Mouse (Mus musculus) ES-E14 (cell line): ENCODE data around the gene Furin.

Experiments used
- CHD2 ChIP-seq: IDR thresholded peaks from 2 replicates; pipeline ENCODE4 v1.6.1; 2014; ENCODE audit warnings: mild to moderate bottlenecking, low read depth, low read length, inconsistent platforms
- HCFC1 ChIP-seq: IDR thresholded peaks from 2 replicates; pipeline ENCODE4 v1.6.1; 2012; ENCODE audit warnings: low read length, inconsistent platforms, borderline replicate concordance; ENCODE audit not compliant: insufficient read depth
- MAFK ChIP-seq: IDR thresholded peaks from 2 replicates; pipeline ENCODE4 v1.6.1; 2014; ENCODE audit warnings: mild to moderate bottlenecking, low read depth, low read length, inconsistent platforms; ENCODE audit not compliant: insufficient read depth
- ZNF384 ChIP-seq: IDR thresholded peaks from 2 replicates; pipeline ENCODE4 v1.6.1; 2012; ENCODE audit warnings: low read depth, low read length, inconsistent platforms

- TF ChIP-seq MAFK (no peak), CHD2 (no peak), HCFC1 (no peak), ZNF384 (no peak)
Measured at GRCm38 (mm10) chr7:80401041-80401859, 4.0 kb downstream of the Furin start.
